Mouse (Mus musculus) right cerebral cortex, postnatal 36 days (tissue): ENCODE data around the gene Cdhr5.
"Not testable (repeated sequence)": the region's sequence is repeated elsewhere in the genome, so short reads cannot be mapped to it uniquely, and the experiment has no call there.

Experiments used
- DNase-seq, 2 experiments: peaks; one replicate each; pipeline ENCODE4 v3.0.0; 2022; ENCODE audit warnings: low spot score in 2 of 2, mixed read lengths in 1 of 2

Cdhr5 gene

DNA sequence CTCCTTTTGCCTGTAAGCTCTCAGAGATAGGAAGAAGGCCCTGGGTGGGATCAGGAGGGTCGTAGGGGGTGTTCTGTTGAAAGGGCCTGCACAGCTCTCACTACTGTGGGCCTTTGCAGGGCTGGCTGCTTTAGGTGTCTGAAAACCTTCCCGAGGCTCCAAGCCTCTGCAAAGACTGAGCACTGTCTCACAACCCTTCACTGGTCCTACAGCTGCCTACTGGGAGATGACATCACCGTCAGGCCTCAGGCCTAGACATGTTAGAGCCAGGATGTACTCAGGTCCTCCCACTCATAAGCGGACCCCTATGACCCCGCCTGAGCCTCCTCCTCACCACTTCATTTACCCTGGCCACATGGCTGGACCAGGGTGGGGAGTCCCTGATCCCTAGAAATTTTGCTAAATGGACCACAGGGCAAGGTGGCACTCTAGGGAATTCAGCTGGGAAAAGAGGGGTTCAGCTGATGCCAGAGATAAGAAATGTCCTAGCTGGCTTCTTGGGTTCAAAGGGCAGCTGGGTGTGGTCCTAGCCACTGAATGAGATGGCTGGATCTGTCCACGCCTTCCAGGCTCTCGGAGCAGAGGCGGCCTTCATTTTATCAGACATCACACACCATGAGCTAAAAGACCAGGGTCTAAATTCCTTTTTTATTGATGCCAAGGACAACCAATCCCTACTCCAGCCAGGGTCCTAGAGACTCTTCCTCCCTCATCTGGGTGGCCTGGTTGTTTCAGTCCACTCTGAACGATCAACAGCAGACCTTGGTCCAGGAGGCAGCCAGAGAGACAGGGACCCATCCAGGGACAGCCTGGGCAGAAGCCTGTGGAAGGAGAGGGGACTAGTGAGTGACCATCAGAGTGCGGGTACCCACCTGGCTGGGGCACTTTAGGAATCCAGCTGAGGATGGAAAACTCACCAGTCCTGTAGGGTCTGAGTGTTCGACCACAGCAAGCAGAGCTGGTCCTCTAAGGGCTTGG, 1.4 kb upstream of the Cdhr5 start:
- DNase-seq: no peak

DNA sequence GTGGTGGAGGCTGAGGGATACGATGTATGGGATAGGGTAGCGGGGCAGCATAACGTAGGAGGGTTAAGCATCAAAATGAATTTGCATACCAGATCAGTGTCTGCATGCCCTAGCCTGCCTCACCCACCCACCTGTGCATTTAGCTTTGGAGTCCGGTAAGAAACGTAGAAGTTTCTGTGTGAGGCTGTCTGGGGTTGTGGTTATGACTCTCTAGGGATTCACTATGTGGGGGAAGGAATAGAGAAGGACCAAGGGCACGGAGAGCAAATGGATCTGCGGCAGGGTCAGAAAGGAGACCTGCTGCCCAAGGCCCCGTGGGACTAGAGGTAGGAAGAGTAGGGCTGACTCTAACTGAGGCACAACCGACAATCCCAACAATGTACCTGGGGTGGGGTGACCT, 1.2 kb downstream of the Cdhr5 start:
- no peak for DNase-seq

DNA sequence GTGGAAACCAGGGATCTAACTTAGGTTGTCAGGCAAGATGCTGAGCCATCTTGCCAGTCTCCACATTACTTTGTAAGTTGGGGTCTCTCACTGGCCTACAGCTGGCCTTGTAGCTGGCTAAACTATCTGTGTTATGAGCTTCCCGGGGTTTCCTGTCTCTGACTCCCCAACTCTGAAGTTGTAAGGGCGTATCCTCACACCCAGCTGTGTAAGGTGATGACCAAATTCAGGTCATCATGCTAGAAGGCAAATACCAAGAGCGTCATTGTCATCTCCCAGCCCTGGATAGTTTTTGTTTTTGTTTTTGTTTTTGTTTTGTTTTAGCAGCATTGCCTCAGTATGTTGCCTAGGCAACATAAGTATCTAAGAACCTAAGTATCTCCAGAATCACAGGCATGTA, 6.0 kb downstream of the Cdhr5 start:
- no peak for DNase-seq

DNA sequence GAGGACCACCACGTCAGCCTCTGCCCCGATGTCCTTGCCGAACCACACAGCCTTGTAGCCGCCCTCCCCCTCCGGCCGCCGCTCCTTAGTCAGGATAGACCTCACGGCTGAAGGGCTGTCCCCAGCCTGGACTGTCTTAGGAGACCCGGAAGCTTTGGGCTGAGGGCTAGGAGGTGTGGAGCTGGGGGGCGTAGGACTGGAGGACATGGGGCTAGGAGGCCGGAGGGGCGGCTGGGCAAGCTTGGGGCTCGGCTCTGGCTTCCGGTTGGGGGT, 7.4 kb downstream of the Cdhr5 start:
- no peak for DNase-seq

DNA sequence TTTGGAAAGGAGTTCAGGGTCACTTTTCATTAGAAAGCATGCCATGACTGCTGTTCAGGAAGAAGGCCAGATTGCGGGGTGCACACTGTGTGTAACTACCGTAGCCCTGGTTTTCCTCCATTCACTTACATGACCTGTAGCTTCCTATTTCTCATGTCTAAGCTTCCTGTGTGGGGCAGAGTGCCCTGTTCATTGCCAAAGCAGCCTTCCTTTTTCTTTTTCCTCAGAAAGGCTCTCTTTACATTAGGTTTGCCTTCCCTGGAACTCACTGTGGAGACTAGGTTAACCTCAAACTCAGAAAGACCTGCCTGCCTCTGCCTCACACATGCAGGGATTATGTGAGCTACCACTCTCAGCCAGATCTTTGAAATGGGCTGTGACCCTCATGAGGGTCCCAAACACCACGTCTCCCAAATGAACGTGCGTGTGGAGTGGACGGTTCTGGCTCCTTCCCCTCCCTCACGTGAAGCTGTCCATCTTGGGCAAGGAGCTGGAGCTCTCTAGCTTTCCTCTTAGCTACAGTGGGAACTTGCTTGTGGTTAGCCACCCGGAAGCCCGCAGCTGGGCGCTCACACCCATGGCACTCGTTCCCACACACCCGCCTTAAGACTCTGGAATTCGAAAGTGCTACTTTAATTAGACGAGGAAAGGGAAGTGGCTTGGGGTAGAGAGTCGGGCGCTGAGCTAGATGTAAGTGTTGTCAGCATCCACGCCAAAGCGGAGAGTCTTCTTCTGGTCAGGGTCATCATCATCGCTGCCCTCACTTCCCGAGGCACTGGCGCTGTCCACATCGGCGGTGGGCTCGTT, 7.9 kb downstream of the Cdhr5 start:
- DNase-seq: no peak

DNA sequence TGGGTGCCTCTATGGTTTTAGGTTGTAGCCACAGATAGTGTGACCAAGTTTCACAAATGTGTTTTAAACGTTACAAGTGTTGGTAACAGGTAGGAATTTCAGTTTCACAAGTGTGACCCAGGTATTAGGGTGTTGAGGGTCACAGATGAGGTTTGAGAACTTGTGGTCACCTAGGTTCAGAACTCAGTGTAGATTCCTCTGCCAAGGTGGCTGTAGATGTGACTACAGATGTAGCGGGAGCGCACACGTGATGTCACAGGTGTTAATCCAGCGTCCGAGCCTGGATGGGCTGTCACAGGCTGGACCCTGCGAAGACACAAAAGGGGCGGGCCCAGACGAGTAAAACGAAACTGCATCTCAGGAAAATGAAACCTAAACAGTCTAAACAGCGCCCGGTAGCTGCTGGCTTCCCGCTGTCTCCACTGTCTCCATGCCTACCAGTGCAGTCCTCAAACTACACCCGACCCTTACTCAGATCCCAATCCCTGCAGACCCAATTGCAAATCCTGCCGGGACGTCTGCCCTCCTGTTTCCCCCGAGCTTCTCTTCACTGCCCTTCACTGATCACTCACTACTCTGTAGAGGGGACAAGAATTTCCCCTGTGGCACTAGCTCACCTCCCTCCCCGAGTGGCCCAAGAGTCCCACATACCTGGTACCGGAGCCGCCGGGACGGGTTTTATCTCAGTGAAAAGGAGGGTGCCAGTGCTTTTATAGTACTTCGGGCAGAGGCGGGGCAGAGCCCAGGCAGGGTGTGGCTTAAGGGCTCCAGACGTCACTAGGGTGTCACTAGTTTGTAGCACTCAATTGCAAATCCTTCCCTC, 10.6 kb downstream of the Cdhr5 start, which contains the start of gene Irf7:
Gene Irf7 (minus strand): TSS at position 743 of the 823 bp plus-strand sequence.
- DNase-seq: no peak

DNA sequence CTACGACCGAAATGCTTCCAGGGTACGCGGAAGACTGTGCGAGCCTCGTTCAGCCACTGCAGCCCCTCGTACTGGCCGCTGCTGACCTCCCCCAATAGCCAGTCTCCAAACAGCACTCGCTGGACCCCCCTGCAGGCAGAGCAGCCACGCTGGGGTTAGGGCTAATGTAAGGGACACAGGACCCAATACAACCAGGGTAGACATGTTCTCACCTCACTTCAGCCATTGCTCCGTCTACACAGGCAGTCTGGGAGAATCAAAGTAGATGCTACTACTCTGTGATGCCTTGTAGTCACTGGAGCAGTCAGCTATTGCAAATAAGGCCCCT, 11.2 kb downstream of the Cdhr5 start:
- no peak for DNase-seq

DNA sequence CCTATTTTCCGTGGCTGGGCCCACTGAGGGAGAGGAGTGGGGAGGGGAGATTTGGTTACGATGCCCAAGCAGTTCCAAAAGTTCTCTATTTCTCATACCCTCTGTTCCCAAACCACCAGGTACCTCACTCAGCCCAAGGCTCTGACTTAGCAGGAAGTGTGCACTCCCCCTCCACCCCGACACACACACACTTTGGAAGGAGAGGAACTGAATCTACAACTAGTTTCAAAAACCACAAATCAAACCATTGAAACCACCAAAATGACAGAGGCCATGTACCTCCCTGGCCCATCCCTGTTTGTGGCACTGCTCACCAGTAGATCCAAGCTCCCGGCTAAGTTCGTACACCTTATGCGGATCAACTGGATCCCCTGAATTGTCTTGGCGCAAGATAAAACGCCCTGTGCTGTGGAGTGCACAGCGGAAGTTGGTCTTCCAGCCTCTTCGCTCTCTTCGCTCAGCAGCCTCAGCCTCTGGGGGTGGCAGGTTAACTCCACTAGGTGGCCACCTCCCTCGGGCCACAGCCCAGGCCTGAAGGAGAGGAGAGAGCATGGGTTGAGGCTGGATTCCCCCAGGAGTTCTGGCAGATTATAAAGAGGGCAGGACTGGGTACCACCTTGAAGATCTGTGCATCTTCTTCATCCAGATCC, 11.7 kb downstream of the Cdhr5 start:
- no peak for DNase-seq

DNA sequence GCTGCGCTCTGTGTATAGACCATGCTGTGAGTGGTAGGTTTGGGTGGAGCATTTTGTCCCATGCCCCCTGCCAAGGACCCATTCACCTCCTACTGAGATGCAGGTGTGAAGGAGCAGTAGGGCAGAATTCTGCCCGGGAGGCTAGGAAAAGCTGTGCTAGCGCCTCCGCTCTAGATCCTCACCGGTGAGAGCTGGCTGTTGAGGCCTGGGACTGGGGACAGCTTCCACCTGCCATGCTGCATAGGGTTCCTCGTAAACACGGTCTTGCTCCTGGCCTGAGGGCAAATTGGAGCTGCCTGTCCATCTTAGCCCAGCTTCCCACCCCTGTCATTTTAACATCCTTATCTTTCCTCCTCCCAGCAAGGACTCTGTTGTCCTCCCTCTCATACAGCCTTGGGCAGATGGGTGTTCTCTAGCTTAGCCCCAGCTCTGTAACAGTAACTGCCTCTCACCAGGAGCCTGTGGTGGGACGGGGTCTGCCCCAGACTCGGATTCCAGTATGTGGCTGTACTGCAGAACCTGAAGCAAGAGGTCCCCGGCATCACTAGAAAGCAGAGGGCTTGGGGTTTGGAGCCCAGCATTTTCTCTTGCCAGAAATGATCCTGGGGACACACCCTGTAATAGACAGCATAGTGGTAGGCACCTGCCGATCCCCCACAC, 12.4 kb downstream of the Cdhr5 start:
- DNase-seq: no peak

DNA sequence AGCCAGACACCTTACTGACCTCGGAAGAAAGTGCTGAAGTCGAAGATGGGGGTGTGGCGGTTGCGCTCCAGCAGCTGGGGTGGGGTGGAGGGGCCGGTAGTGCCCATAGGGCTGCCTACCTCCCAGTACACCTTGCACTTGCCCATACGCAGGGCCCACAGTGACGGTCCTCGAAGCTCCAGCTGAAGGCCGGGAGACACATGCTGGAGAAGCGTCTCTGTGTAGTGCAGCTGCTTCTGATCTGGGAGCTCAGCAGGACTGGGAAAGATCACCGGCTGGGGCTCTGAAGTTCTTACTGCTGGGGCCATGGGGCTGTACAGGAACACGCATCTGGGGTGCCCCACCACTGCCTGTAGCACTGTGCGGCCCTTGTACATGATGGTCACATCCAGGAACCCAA, 12.9 kb downstream of the Cdhr5 start:
- DNase-seq: no peak

DNA sequence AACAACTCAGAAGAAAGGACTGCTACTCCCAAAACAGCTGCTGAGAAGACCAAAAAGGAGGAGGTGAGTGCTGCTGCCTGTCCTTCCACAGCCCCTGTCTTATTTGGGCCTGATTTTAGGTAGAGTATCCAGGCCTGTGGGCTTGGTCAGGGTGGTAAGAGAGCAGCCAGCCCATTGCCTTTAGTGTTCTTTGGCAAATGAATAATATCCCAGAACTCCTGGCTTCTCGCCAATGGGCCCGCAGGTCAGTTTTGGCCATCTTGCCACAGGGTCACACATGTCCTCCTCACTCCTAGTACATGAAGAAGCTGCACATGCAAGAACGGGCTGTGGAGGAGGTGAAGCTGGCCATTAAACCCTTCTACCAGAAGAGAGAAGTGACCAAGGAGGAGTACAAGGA, 15.1 kb downstream of the Cdhr5 start:
- no peak for DNase-seq

DNA sequence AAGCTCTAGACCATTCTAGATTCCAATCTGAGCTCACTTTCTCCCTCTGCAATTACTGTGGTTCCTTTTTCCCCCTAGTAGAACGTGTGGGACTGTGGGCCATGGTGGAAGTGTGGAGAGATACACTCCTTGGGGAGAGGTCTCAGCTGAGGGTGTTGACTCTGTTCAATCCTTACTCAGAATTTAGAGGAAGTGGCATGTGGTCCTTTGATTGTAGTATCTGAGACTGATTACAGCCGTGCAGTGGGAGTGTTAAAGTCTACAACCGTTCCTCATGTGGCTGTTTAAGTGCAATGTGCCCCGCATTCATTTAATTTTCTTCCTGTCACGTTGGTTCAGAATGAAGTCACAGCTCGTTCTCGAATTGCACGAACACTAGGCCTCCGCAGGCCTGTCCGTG, 20.4 kb downstream of the Cdhr5 start:
- no peak for DNase-seq

DNA sequence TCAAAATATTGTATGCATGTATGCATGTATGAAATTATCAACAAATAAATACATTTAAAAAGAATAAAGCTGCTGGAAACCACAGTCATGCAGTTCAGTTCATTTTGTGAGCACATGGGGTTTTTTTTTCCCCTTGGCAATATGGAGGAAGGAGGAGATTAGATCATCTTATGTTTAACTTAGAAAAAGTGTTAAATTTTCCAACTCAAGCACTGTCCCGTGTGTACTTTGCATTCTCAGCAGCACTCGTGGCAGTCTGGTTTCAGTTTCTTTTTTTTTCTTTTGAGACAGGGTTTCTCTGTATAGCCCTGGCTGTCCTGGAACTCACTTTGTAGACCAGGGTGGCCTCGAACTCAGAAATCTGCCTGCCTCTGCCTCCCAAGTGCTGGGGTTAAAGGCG, 26.1 kb downstream of the Cdhr5 start:
- DNase-seq: not testable (repeated sequence)

DNA sequence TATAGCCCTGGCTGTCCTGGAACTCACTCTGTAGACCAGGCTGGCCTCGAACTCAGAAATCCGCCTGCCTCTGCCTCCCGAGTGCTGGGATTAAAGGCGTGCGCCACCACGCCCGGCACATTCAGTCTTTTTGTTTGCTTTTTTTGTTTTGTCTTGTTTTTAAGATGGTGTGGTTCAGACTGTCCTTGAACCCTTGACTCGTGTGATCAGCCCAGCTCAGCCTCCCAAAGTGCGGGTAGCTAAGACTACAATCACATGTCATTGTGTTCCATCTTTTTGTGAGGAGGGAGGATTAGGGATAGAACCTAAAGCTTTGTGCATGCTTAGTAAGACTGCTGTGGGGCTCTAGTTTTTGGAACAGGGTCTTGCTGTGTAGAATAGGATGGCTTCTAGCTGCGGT, 45.0 kb downstream of the Cdhr5 start:
- DNase-seq: no peak

DNA sequence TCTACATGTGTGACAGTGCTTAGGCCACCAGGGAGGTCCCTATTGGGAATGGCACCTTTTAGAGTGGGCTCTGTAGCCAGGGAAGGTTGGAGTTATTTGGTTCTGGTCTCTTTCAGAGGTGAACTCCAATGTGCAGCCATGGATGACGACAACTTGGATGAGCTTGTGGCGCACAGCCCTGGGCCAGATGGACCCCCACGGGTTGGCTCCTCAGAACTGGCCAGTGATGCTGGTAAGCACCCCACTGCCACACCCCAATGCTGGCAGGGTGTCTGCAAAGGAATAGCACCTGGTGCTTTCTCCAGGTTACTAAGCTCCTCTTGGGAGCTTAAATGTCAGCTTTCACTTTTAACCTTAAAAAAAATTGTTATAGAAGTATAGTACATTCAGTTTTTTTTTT, 45.5 kb downstream of the Cdhr5 start:
- DNase-seq: no peak

DNA sequence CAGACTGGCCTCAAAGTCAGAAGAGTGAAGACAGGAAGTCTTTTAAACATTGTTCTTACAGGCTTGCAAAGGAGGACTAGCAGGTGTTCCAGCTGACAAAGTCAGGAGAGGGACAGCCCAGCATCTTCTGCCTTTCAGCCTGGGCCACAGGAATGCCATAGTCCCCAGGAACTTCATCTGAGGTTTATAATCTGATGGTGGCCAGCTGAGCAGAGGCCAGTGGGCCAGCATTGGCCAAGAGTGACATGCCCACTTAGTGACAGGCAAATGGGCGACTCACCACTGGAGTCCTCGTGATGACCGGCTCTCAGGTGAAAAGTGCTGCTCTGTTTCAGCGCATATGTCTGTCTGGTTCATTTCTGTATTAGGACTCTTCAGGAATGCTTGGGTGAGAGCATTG, 46.0 kb downstream of the Cdhr5 start:
- DNase-seq: no peak

DNA sequence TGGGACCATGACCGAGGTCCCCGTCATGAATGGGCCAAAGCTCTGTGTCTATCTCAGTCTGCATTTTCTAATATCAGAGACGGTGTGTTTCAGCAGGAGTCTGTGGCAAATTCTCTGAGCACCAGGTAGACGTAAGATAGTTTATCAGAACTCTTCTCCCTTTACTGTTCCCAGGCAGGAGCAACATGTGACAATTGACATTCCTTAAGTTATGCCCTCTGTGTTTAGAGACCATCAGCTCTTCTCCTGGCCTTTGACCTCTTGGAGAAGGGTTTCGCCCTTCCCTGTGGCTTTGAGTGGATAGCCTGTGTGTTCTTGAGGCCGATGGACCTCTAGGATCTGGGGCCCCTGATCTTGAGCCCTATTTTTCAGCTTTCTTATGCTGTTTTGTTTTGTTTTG, 46.9 kb downstream of the Cdhr5 start:
- DNase-seq: no peak

DNA sequence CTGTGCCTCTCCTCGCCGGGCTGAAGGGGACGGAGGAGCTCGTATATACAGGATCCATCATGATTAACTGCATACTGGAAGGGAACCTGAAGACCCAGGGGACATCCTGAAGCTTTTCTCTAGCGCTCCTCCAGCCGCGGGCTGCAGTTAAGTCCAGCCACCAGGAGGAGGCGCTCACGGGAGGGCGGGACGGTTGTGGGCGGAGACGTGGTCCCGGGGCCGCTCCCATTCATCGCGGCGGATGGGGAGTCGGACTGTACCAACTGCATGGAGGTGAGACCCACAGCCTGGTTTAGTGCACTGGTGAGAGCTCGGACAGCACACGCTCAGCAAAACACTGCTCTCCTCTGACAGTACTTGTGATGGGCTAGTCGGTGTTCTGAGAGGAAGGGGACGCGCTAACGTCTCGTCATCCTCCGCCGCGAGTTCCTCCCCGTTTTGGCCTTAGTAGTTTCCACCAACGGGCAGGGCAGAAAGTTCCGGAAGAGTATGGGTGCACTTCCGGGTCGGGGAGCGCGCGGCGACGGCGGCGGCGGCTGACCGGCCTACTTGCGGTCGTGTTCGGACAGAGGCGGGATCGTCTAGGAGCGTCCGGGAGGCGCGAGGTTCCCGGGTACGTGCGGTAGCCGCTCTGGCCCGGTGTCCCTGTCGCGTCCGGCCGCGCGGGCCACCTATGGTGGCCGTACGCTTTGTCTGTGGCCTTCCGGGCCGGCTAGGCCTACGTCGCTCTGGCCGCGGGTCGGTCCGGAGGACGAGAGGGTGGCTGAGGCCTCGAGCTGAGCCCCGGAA, 48.1 kb downstream of the Cdhr5 start, which contains the start of gene Phrf1:
Gene Phrf1 (plus strand): TSS at position 506 of the 789 bp plus-strand sequence.
- peak; percentile 78 to 83 for DNase-seq

DNA sequence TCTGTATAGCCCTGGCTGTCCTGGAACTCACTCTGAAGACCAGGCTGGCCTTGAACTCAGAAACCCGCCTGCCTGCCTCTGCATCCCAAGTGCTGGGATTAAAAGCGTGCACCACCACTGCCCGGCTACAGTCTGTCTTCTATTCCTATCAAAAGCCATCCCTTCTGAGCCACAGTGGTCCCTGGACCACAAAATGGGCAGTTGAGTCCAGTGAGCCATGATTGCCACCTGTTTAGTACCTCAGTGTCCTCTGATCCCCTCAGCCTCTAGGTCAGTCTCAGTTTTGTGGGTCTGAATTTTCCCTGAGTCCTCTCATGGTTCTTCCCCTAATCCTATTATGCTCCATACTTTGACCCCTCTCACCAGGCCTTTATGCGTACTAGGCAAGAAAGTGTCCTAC, 48.8 kb downstream of the Cdhr5 start:
- no peak for DNase-seq

DNA sequence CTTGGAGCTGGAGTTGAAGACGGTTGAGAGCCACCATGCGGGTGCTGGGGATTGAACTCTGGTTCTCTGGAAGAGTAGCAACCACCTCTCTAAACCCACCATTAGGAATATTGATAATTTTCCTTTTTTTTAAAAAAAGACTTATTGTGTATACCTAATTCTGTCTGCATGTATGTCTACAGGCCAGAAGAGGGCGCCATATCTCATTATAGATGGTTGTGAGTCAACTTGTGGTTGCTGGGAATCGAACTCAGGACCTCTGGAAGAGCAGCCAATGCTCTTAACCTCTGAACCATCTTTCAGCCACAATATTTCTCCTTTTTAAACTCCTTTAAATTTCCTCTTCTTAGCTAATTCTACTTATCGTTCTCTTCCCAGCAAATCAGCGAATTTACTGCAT, 50.1 kb downstream of the Cdhr5 start:
- DNase-seq: no peak
